Mouse (Mus musculus): ENCODE data around the gene Tex44. TPM values are rescaled to one million over a fixed set of nuclear protein-coding genes. Genes with fewer than 3 reads are reported as not detected.

The Tex44 gene
- polyA plus RNA-seq, 1 experiment from 2014 or later, result not detected

GRCm38 (mm10) chr1:86440171-86440886, 14.2 kb downstream of the Tex44 start:
- WGBS, result 2% methylated on average over 18 of the region's 18 CpGs
- H3K4me1 ChIP-seq, result peaks cover 67% of the 10 kb centered on the region

GRCm38 (mm10) chr1:86440887-86441723, 15.0 kb downstream of the Tex44 start:
- peak overlapping the region; percentile 62 for H3K4me2 ChIP-seq (replicated peaks)
- no peaks in the 10 kb centered on the region for H3K9me3 ChIP-seq
- H3K27me3 ChIP-seq (replicated peaks), result no peaks in the 10 kb centered on the region
- H3K4me3 ChIP-seq, result peak overlapping the region; percentile 35
- peak overlapping the region; percentile 92 for H3K27ac ChIP-seq
- H3K9ac ChIP-seq, result peak overlapping the region; percentile 87
- WGBS, result under 1% methylated on average over 29 of the region's 29 CpGs
- peak; percentile 39 for ATAC-seq (ENCODE audit: low FRiP score, low read depth)
- H3K4me1 ChIP-seq, result peaks cover 59% of the 10 kb centered on the region
- no peaks in the 10 kb centered on the region for H3K36me3 ChIP-seq

More at GRCm38 (mm10) chr1:86440171-86440886, 14.2 kb downstream of the Tex44 start:
- Histone ChIP-seq H3K36me3 (no peaks in the 10 kb centered on the region), H3K27me3 (replicated peaks) (no peaks in the 10 kb centered on the region), H3K4me2 (replicated peaks) (peak overlapping the region; percentile 62), H3K4me3 (peak overlapping the region; percentile 22), H3K9ac (peak overlapping the region; percentile 87), H3K9me3 (no peaks in the 10 kb centered on the region), H3K27ac (peak overlapping the region; percentile 92; the same call in 1 of the 2 replicates)
- ATAC-seq (ENCODE audit: low FRiP score, low read depth), result peak; percentile 69

GRCm38 (mm10) chr1:86441724-86441979, 15.5 kb downstream of the Tex44 start:
- H3K4me1 ChIP-seq, result peaks cover 54% of the 10 kb centered on the region
- no peaks in the 10 kb centered on the region for H3K27me3 ChIP-seq (replicated peaks)
- H3K9ac ChIP-seq, result peak overlapping the region; percentile 87
- peak overlapping the region; percentile 92 for H3K27ac ChIP-seq
- 2% methylated on average over 5 of the region's 5 CpGs for whole genome bisulfite sequencing
- H3K4me3 ChIP-seq, result peak overlapping the region; percentile 35
- ATAC-seq (ENCODE audit: low FRiP score, low read depth), result no peak; the same call in 1 of the 2 replicates
- peak overlapping the region; percentile 62 for H3K4me2 ChIP-seq (replicated peaks)
- no peaks in the 10 kb centered on the region for H3K36me3 ChIP-seq
- H3K9me3 ChIP-seq, result no peaks in the 10 kb centered on the region

- Histone ChIP-seq H3K9me3 (no peaks in the 10 kb centered on the region), H3K4me2 (replicated peaks) (peak overlapping the region; percentile 62), H3K4me3 (peak overlapping the region; percentile 35), H3K36me3 (no peaks in the 10 kb centered on the region), H3K9ac (peak overlapping the region; percentile 87), H3K4me1 (peaks cover 50% of the 10 kb centered on the region), H3K27me3 (replicated peaks) (no peaks in the 10 kb centered on the region), H3K27ac (peak overlapping the region; percentile 92)
- peak; percentile 55 for ATAC-seq (ENCODE audit: low FRiP score, low read depth)
- WGBS, result under 1% methylated on average over 81 of the region's 81 CpGs
Measured at GRCm38 (mm10) chr1:86441980-86442831, 16.1 kb downstream of the Tex44 start.

- Histone ChIP-seq H3K27ac (peak overlapping the region; percentile 92), H3K4me1 (peaks cover 47% of the 10 kb centered on the region), H3K36me3 (no peaks in the 10 kb centered on the region), H3K9ac (peak overlapping the region; percentile 87), H3K27me3 (replicated peaks) (no peaks in the 10 kb centered on the region), H3K9me3 (no peaks in the 10 kb centered on the region), H3K4me2 (replicated peaks) (peak overlapping the region; percentile 62), H3K4me3 (peak overlapping the region; percentile 35)
- no peak for ATAC-seq (ENCODE audit: low FRiP score, low read depth)
- 1% methylated on average over 24 of the region's 24 CpGs for WGBS
Measured at GRCm38 (mm10) chr1:86442832-86443231, 16.7 kb downstream of the Tex44 start.

- WGBS, result 51% methylated on average over 8 of the region's 8 CpGs
- Histone ChIP-seq H3K27me3 (replicated peaks) (no peaks in the 10 kb centered on the region), H3K9me3 (no peaks in the 10 kb centered on the region), H3K4me2 (replicated peaks) (peak overlapping the region; percentile 62), H3K36me3 (no peaks in the 10 kb centered on the region), H3K9ac (peak overlapping the region; percentile 87; the same call in 1 of the 2 replicates), H3K4me1 (peaks cover 45% of the 10 kb centered on the region), H3K27ac (peak overlapping the region; percentile 92), H3K4me3 (no peak overlapping the region)
- ATAC-seq (ENCODE audit: low FRiP score, low read depth), result no peak
Measured at GRCm38 (mm10) chr1:86443386-86444172, 17.4 kb downstream of the Tex44 start.

- Histone ChIP-seq H3K27me3 (replicated peaks) (no peaks in the 10 kb centered on the region), H3K36me3 (no peaks in the 10 kb centered on the region), H3K27ac (no peak overlapping the region), H3K9me3 (no peaks in the 10 kb centered on the region), H3K9ac (no peak overlapping the region), H3K4me1 (peaks cover 17% of the 10 kb centered on the region), H3K4me2 (replicated peaks) (no peak overlapping the region), H3K4me3 (no peak overlapping the region)
- 57% methylated on average over 13 of the region's 13 CpGs for WGBS
- no peak for ATAC-seq (ENCODE audit: low FRiP score, low read depth)
Measured at GRCm38 (mm10) chr1:86447596-86448171, 21.6 kb downstream of the Tex44 start.

GRCm38 (mm10) chr1:86448272-86448671, 22.1 kb downstream of the Tex44 start:
- Histone ChIP-seq H3K9me3 (no peaks in the 10 kb centered on the region), H3K4me2 (replicated peaks) (no peak overlapping the region), H3K9ac (no peak overlapping the region), H3K27ac (no peak overlapping the region), H3K36me3 (no peaks in the 10 kb centered on the region), H3K4me1 (peaks cover 12% of the 10 kb centered on the region), H3K27me3 (replicated peaks) (no peaks in the 10 kb centered on the region), H3K4me3 (no peak overlapping the region)
- ATAC-seq (ENCODE audit: low FRiP score, low read depth), result no peak
- 24% methylated on average over 4 of the region's 4 CpGs for WGBS

GRCm38 (mm10) chr1:86449966-86450365, 23.8 kb downstream of the Tex44 start:
- no peak overlapping the region for H3K4me2 ChIP-seq (replicated peaks)
- no peaks in the 10 kb centered on the region for H3K36me3 ChIP-seq
- H3K4me3 ChIP-seq, result no peak overlapping the region
- ATAC-seq (ENCODE audit: low FRiP score, low read depth), result no peak
- 52% methylated on average over 6 of the region's 6 CpGs for WGBS
- no peaks in the 10 kb centered on the region for H3K27me3 ChIP-seq (replicated peaks)
- no peak overlapping the region for H3K27ac ChIP-seq
- H3K9me3 ChIP-seq, result no peaks in the 10 kb centered on the region
- H3K9ac ChIP-seq, result no peak overlapping the region
- peaks cover 3% of the 10 kb centered on the region; the same call in 1 of the 2 replicates for H3K4me1 ChIP-seq

GRCm38 (mm10) chr1:86452713-86453112, 26.6 kb downstream of the Tex44 start:
- ATAC-seq (ENCODE audit: low FRiP score, low read depth), result no peak
- no peak overlapping the region for H3K9ac ChIP-seq
- H3K36me3 ChIP-seq, result no peaks in the 10 kb centered on the region
- H3K4me2 ChIP-seq (replicated peaks), result no peak overlapping the region
- no peak overlapping the region for H3K4me3 ChIP-seq
- peaks cover 3% of the 10 kb centered on the region; the same call in 1 of the 2 replicates for H3K4me1 ChIP-seq
- H3K27ac ChIP-seq, result no peak overlapping the region
- WGBS, result 73% methylated on average over 5 of the region's 5 CpGs
- H3K9me3 ChIP-seq, result no peaks in the 10 kb centered on the region
- H3K27me3 ChIP-seq (replicated peaks), result no peaks in the 10 kb centered on the region
